Mouse (Mus musculus) heart, embryonic 12.5 days (tissue): ENCODE measurements at regions not wholly inside any gene's neighbourhood (a gene's known extent, or its start where the extent isn't known, plus 50 kb on each side); places are given as distances from the start of the nearest gene placed in this dataset.

Experiments
- ATAC-seq: fragments of 200-750 bp; cut with Nextera tagmentation; 2 replicates; pipeline ENCODE4 v1.8.0; 2017; ENCODE audit warnings: moderate TSS enrichment, moderate library complexity; ENCODE audit not compliant: insufficient number of reproducible peaks, low FRiP score
- H3K27ac ChIP-seq: fragments of 300-500 bp; sonication (generic); 2 replicates; pipeline ENCODE4 v1.5.1; 2016; ENCODE audit warnings: mild to moderate bottlenecking, moderate library complexity; ENCODE audit not compliant: poor library complexity, severe bottlenecking
- H3K27me3 ChIP-seq: fragments of 300-500 bp; sonication (generic); replicated peaks from 2 replicates; pipeline ENCODE4 v1.6.1; 2016; ENCODE audit warnings: mild to moderate bottlenecking, moderate library complexity
- H3K36me3 ChIP-seq: fragments of 300-500 bp; sonication (generic); 2 replicates; pipeline ENCODE4 v1.6.1; 2016; ENCODE audit warnings: mild to moderate bottlenecking, moderate library complexity
- H3K4me1 ChIP-seq: fragments of 300-500 bp; sonication (generic); replicated peaks from 2 replicates; pipeline ENCODE4 v1.6.1; 2016; ENCODE audit warnings: mild to moderate bottlenecking
- H3K4me2 ChIP-seq: fragments of 300-500 bp; sonication (generic); 2 replicates; pipeline ENCODE4 v1.6.1; 2016; ENCODE audit warnings: mild to moderate bottlenecking, moderate library complexity
- H3K4me3 ChIP-seq: fragments of 300-500 bp; sonication (generic); 2 replicates; pipeline ENCODE4 v1.5.1; 2016; ENCODE audit warnings: mild to moderate bottlenecking
- H3K9ac ChIP-seq: fragments of 300-500 bp; sonication (generic); 2 replicates; pipeline ENCODE4 v1.6.1; 2016; ENCODE audit warnings: mild to moderate bottlenecking, moderate library complexity
- H3K9me3 ChIP-seq: fragments of 300-500 bp; sonication (generic); replicated peaks from 2 replicates; pipeline ENCODE4 v1.6.1; 2016; ENCODE audit warnings: mild to moderate bottlenecking, moderate library complexity
- WGBS: fragments of 180-500 bp; shearing (Covaris S2); methylation state at CpG from one replicate; pipeline ENCODE4 v1.1.7; 2016; 5-methylcytosine and 5-hydroxymethylcytosine counted together

DNA sequence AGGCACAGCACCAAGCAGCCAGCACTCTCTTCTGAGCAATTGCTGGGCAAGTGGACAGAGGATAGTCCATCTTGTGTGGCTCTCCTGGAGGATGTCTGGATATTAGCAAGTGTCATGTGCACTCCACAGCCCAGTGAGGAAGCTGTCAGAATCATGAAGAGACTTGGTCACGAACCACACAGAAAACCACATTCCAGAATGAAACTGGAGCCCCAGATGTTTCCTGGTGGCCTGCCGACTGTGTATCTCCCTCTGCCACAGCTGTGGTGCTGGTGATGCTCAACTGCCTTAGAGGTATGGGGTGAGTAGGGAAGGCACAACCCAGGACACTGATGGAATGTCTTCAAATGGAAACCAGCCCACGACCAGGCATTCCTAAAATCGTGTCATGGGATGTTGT is 57.0 kb upstream of the Irs2 start:
- WGBS = 47% methylated on average over 4 of the region's 4 CpGs
- H3K27me3 ChIP-seq = peaks cover 2% of the 10 kb centered on the region
- no peaks in the 10 kb centered on the region for H3K36me3 ChIP-seq
- H3K9me3 ChIP-seq = no peaks in the 10 kb centered on the region
- H3K4me2 ChIP-seq = no peak overlapping the region
- peaks cover 10% of the 10 kb centered on the region for H3K4me1 ChIP-seq
- no peak overlapping the region for H3K27ac ChIP-seq
- H3K4me3 ChIP-seq = no peak overlapping the region
- no peak for ATAC-seq
- H3K9ac ChIP-seq = no peak overlapping the region

DNA sequence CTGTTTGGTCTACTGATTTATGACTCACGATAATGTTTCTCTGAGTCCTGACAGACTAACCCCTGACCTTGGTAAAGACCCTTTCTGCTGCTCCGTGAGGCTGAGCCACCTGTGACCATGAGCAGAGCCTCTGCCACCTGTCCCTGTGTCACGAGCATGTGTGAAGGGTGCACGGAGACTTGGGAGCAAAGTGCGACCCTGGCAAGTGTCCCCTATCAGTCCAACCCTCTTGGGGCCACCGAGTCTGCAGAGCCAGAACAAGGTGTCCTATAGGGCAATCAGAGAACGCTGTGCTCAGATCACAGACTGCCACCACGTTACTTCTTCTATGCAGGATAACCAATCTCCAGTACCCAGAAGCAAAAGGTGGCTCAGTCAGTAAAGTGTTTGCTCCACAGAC is 54.8 kb upstream of the Irs2 start:
- Histone ChIP-seq H3K9me3 (no peaks in the 10 kb centered on the region), H3K36me3 (no peaks in the 10 kb centered on the region), H3K27ac (no peak overlapping the region), H3K9ac (no peak overlapping the region), H3K4me3 (no peak overlapping the region), H3K4me2 (no peak overlapping the region), H3K27me3 (peaks cover 2% of the 10 kb centered on the region; the same call in 1 of the 2 replicates), H3K4me1 (peaks cover 10% of the 10 kb centered on the region)
- 65% methylated on average over 8 of the region's 8 CpGs for WGBS
- ATAC-seq = no peak

DNA sequence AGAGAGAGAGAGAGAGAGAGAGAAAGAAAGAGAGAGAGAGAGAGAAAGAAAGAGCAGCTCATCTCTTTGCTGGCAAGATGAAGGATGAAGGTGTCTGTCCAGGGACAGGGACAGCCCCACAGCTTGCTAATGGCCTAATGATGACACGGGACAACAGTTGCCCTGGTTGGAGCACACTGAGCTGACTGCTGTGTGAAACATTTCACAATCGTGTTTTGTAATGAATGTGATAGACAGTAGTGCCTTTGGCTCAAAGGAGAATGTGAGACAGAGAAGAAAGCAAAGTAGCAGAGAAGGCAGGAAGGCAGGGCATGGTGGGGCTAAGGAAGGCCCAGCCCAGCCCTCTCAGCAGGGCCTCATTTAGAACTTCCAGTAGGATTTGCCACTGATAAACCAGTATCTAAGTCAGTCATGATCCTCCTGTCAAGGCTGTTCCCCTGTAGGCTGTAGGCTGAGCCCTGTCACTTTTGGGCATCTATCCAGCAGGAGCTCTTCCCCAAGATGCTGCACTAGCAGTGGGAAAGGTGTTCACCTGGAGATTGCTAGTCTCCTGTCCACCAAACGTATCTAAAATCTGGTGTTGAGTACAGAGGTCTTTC is 54.2 kb upstream of the Irs2 start:
- Histone ChIP-seq H3K4me2 (no peak overlapping the region), H3K4me1 (peaks cover 10% of the 10 kb centered on the region), H3K9me3 (no peaks in the 10 kb centered on the region), H3K36me3 (no peaks in the 10 kb centered on the region), H3K27me3 (peaks cover 2% of the 10 kb centered on the region; the same call in 1 of the 2 replicates), H3K4me3 (no peak overlapping the region), H3K27ac (no peak overlapping the region), H3K9ac (no peak overlapping the region)
- no peak for ATAC-seq
- WGBS = 45% methylated on average over 3 of the region's 3 CpGs

DNA sequence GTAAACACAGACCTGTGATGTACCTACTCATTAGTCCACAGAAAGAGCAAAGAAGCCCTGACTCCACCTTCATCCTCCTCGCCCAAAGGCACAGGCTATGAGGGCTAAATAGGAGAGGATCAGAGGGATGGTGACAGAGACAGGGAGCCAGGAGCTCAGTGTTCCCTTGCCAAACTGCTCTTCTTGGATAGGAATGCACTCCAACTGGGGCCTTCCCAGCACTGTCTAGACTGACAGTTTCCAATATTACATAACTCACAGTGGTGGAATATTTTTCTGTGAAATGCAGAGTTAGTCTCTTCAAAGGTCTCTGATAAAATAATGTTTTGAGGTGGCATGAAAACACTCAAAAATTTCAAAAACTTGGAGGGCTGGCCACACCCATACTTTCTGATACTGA is 53.5 kb upstream of the Irs2 start:
- H3K36me3 ChIP-seq = no peaks in the 10 kb centered on the region
- H3K4me2 ChIP-seq = no peak overlapping the region
- whole genome bisulfite sequencing = 44% methylated on average over 1 of the region's 1 CpGs
- no peak for ATAC-seq
- H3K4me1 ChIP-seq = peaks cover 10% of the 10 kb centered on the region
- H3K4me3 ChIP-seq = no peak overlapping the region
- no peak overlapping the region for H3K9ac ChIP-seq
- H3K27ac ChIP-seq = no peak overlapping the region
- H3K9me3 ChIP-seq = no peaks in the 10 kb centered on the region
- peaks cover 2% of the 10 kb centered on the region; the same call in 1 of the 2 replicates for H3K27me3 ChIP-seq

DNA sequence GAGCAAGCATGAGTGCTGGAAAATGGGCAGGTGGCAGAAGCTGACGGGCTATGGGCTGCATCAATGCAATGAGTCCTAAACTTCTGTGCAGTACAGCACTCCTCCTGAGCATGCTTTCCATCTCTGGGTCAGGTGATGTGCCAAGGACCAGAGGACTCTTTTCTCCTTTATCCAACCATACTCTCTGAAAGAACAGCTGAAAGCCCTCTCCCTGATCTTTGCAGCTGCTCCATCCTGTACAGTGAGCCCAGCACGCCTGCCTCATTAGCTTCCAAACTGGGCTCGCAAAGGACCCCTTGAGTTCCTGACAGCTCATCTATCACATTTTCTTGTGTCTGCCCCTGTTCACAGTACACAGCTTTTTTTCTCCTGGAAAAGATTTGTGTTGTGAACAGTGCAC is 52.3 kb upstream of the Irs2 start:
- no peak overlapping the region for H3K4me2 ChIP-seq
- ATAC-seq = no peak
- H3K9me3 ChIP-seq = no peaks in the 10 kb centered on the region
- no peak overlapping the region for H3K9ac ChIP-seq
- H3K36me3 ChIP-seq = no peaks in the 10 kb centered on the region
- H3K27ac ChIP-seq = no peak overlapping the region
- peaks cover 10% of the 10 kb centered on the region for H3K4me1 ChIP-seq
- no peaks in the 10 kb centered on the region for H3K27me3 ChIP-seq
- WGBS = 70% methylated on average over 3 of the region's 3 CpGs
- H3K4me3 ChIP-seq = no peak overlapping the region

DNA sequence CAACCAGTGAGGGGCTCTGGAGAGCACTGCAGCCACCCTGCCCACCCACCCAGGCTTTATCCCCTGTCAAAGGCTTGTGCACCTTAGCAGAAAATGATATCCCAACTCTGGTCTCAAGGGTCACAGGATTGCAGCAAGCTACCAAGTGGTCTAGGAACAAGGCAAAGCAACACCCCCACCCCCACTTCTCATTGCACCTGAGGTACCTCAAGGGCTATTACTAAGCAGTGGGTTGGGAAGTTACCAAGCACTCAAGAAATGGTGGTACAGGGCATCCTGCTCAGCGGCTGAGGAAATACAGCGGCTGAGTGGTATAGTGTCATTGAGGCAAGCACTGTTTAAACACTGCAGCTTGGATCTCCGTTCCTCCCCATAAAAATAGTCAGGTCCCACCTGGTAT is 50.1 kb upstream of the Irs2 start:
- no peaks in the 10 kb centered on the region for H3K9me3 ChIP-seq
- H3K9ac ChIP-seq = no peak overlapping the region
- H3K27ac ChIP-seq = no peak overlapping the region
- ATAC-seq = no peak
- no peak overlapping the region for H3K4me2 ChIP-seq
- peaks cover 10% of the 10 kb centered on the region for H3K4me1 ChIP-seq
- no peaks in the 10 kb centered on the region for H3K27me3 ChIP-seq
- H3K36me3 ChIP-seq = no peaks in the 10 kb centered on the region
- WGBS = 91% methylated on average over 3 of the region's 3 CpGs
- no peak overlapping the region for H3K4me3 ChIP-seq
